Mouse (Mus musculus) CH12.LX (cell line): ENCODE measurements around the gene Dennd2a. TPM values are rescaled to one million over a fixed set of nuclear protein-coding genes. Genes with fewer than 3 reads are reported as not detected.

Experiments used
- DNase-seq: peaks from one replicate; pipeline ENCODE4 v3.0.0-alpha.2; 2013; ENCODE audit errors: extremely low read depth
- H3K27ac ChIP-seq: 2 replicates; pipeline ENCODE4 v1.5.1; 2012; ENCODE audit warnings: low read depth, mild to moderate bottlenecking, control low read depth, moderate library complexity; ENCODE audit not compliant: insufficient read depth
- H3K27me3 ChIP-seq: replicated peaks from 2 replicates; pipeline ENCODE3; 2012; ENCODE audit warnings: inconsistent platforms
- H3K36me3 ChIP-seq, 2 experiments: replicated peaks in 1 of 2; 2 replicates each; pipeline versions ENCODE3 to v1.6.1; 2012; ENCODE audit warnings: inconsistent platforms in 1 of 2, low read length in 1 of 2, mild to moderate bottlenecking in 1 of 2, mixed read lengths in 1 of 2, moderate library complexity in 1 of 2; ENCODE audit not compliant: control insufficient read depth in 1 of 2, insufficient read depth in 1 of 2
- H3K4me1 ChIP-seq, 2 experiments: 2 replicates each; pipeline ENCODE4 v1.6.1; 2012; ENCODE audit warnings: inconsistent platforms in 1 of 2, moderate library complexity in 1 of 2; ENCODE audit not compliant: insufficient read depth in 2 of 2, control insufficient read depth in 1 of 2
- H3K4me2 ChIP-seq: 2 replicates; pipeline ENCODE4 v1.6.1; 2012; ENCODE audit warnings: low read depth, mild to moderate bottlenecking, control low read depth; ENCODE audit not compliant: poor library complexity, insufficient read depth, severe bottlenecking
- H3K4me3 ChIP-seq, 3 experiments: fragments of 150-350 bp in 1 of 3; sonication (generic) in 1 of 3; replicated peaks in 1 of 3; 2 replicates each; pipeline versions ENCODE3 to v1.5.1; 2011 to 2012; ENCODE audit warnings: low read depth in 2 of 3, low read length in 2 of 3, mild to moderate bottlenecking in 2 of 3, moderate library complexity in 2 of 3, control low read depth in 1 of 3, improper control_type of control experiment in 1 of 3, inconsistent platforms in 1 of 3, mixed read lengths in 1 of 3; ENCODE audit not compliant: poor library complexity in 1 of 3
- H3K79me2 ChIP-seq: replicated peaks from 2 replicates; pipeline ENCODE4 v1.6.1; 2012; ENCODE audit warnings: mild to moderate bottlenecking, moderate library complexity; ENCODE audit not compliant: control insufficient read depth, poor library complexity, insufficient read depth, severe bottlenecking; ENCODE audit errors: extremely low read depth
- H3K9ac ChIP-seq: 2 replicates; pipeline ENCODE4 v1.6.1; 2012; ENCODE audit warnings: low read depth, mild to moderate bottlenecking, control low read depth, moderate library complexity; ENCODE audit not compliant: insufficient read depth
- H3K9me3 ChIP-seq: replicated peaks from 2 replicates; pipeline ENCODE3; 2012; ENCODE audit warnings: low read length, inconsistent platforms, mixed read lengths
- BHLHE40 ChIP-seq: IDR thresholded peaks from 2 replicates; pipeline ENCODE4 v1.6.1; 2011; ENCODE audit warnings: mild to moderate bottlenecking, low read depth, low read length, improper control_type of control experiment
- CHD1 ChIP-seq: IDR thresholded peaks from 2 replicates; pipeline ENCODE4 v1.6.1; 2012; ENCODE audit warnings: low read depth, low read length, improper control_type of control experiment, inconsistent platforms
- CTCF ChIP-seq, 2 experiments: IDR thresholded peaks in 1 of 2; conservative IDR thresholded peaks in 1 of 2; 2 replicates each; pipeline ENCODE4 v1.5.1; 2011 to 2012; ENCODE audit warnings: low read depth in 2 of 2, low read length in 2 of 2, improper control_type of control experiment in 1 of 2, inconsistent platforms in 1 of 2, mild to moderate bottlenecking in 1 of 2, moderate library complexity in 1 of 2
- ETS1 ChIP-seq: conservative IDR thresholded peaks from 2 replicates; pipeline ENCODE4 v1.6.1; 2012; ENCODE audit warnings: low read depth, mild to moderate bottlenecking, inconsistent platforms, low read length, improper control_type of control experiment, moderate library complexity
- GABPA ChIP-seq: IDR thresholded peaks from 2 replicates; pipeline ENCODE4 v1.6.1; 2012; ENCODE audit warnings: low read depth, low read length, improper control_type of control experiment, inconsistent platforms; ENCODE audit not compliant: insufficient replicate concordance
- MAZ ChIP-seq: IDR thresholded peaks from 2 replicates; pipeline ENCODE4 v1.6.1; 2012; ENCODE audit warnings: low read depth, mild to moderate bottlenecking, inconsistent platforms, low read length, improper control_type of control experiment, moderate library complexity
- MYC ChIP-seq: IDR thresholded peaks from 2 replicates; pipeline ENCODE4 v1.6.1; 2011; ENCODE audit warnings: low read depth, mild to moderate bottlenecking, improper control_type of control experiment, low read length
- NELFE ChIP-seq: IDR thresholded peaks from 2 replicates; pipeline ENCODE4 v1.6.1; 2011; ENCODE audit warnings: low read depth, low read length, improper control_type of control experiment
- NRF1 ChIP-seq: IDR thresholded peaks from 2 replicates; pipeline ENCODE4 v1.6.1; 2014; ENCODE audit warnings: low read depth, mild to moderate bottlenecking, inconsistent platforms, low read length, improper control_type of control experiment, moderate library complexity
- PAX5 ChIP-seq: IDR thresholded peaks from 2 replicates; pipeline ENCODE4 v1.6.1; 2012; ENCODE audit warnings: low read length, inconsistent platforms, mixed read lengths
- SIN3A ChIP-seq: IDR thresholded peaks from 2 replicates; pipeline ENCODE4 v1.6.1; 2012; ENCODE audit warnings: low read length, improper control_type of control experiment, inconsistent platforms
- SMC3 ChIP-seq: IDR thresholded peaks from 2 replicates; pipeline ENCODE4 v1.6.1; 2011; ENCODE audit warnings: low read depth, low read length, improper control_type of control experiment
- TCF12 ChIP-seq: IDR thresholded peaks from 2 replicates; pipeline ENCODE4 v1.6.1; 2014; ENCODE audit warnings: low read depth, mild to moderate bottlenecking, inconsistent platforms, low read length, improper control_type of control experiment
- ZC3H11A ChIP-seq: IDR thresholded peaks from 2 replicates; pipeline ENCODE4 v1.6.1; 2012; ENCODE audit warnings: low read depth, mild to moderate bottlenecking, inconsistent platforms, low read length, improper control_type of control experiment
- ZNF384 ChIP-seq: IDR thresholded peaks from 2 replicates; pipeline ENCODE4 v1.6.1; 2012; ENCODE audit warnings: low read depth, low read length, improper control_type of control experiment, inconsistent platforms
- dilution Hi-C: fragments of 300-500 bp; cut with MboI; formaldehyde crosslinking; loops from 2 replicates; pipeline ENCODE4 v1.14.3; 2020; ENCODE audit warnings: low sequenced_read_pairs; ENCODE audit not compliant: extremely low pct_unique_long_range_greater_than_20kb, extremely low pct_ligation_motif_present
- in situ Hi-C: fragments of 300-500 bp; cut with MboI; formaldehyde crosslinking; loops from 3 replicates; pipeline ENCODE4 v1.14.3; 2019; ENCODE audit warnings: low sequenced_read_pairs, low pct_ligation_motif_present, low pct_unique_long_range_greater_than_20kb, mixed read lengths
- polyA plus RNA-seq: library from polyadenylated mRNA; unstranded; fragments of >175 nt; gene quantifications from 2 replicates; pipeline ENCODE4 v1.2.1, GENCODE M21; 2012; ENCODE audit warnings: low read depth; ENCODE audit not compliant: insufficient read length
- total RNA-seq, 2 experiments: library from RNA; depleted of rRNA; stranded (reverse); fragments of 300-350 nt in 1 of 2; fragments of >200 nt in 1 of 2; gene quantifications; 2 replicates each; pipeline ENCODE4 v1.2.3; 2012 to 2014

Gene Dennd2a
- total and polyA plus RNA-seq, 3 experiments: 3.7 to 10.6 (median 9.1) TPM

DNA sequence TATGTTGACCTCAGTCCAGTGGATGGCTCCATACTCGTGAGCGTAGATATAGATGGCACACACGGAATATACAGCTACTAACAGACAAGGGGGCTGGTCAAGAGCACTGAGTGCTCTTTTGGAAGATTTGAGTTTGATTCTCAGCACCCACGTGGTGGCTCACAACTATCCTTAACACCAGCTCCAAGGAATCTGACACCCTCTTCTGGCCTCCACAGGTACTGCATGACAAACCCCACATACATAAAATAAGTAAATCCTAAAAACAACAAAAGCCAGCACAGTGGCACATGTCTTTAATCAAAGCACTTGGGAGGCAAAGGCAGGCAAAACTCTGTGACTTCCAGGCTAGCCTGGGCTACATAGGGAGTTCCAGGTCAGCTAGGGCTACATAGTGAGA lies 74.0 kb downstream of the Dennd2a start:
- H3K9me3 ChIP-seq: peaks cover 4% of the 10 kb centered on the region
- H3K27ac ChIP-seq: no peak overlapping the region
- no peak for DNase-seq
- no peak overlapping the region for H3K4me2 ChIP-seq
- H3K4me3 ChIP-seq: no peak overlapping the region
- dilution Hi-C loops (no loop called here), in situ Hi-C loops (no loop called here)
- peaks cover 0 to 4% of the 10 kb centered on the region in 2 experiments; a peak in 1 of 4 replicates for H3K4me1 ChIP-seq
- H3K9ac ChIP-seq: no peak overlapping the region
- no peak for TF ChIP-seq ETS1
- no peak for TF ChIP-seq SMC3
- TF ChIP-seq ZNF384: no peak
- TF ChIP-seq NRF1: no peak
- TF ChIP-seq MAZ: no peak
- TF ChIP-seq TCF12: no peak
- no peak for TF ChIP-seq CHD1
- TF ChIP-seq CTCF (conservative IDR thresholded peaks at IDR 0.05 in 1 of 2, IDR thresholded peaks at IDR 0.05 in 1 of 2; ENCODE audit: low read depth in 2 of 2, low read length in 2 of 2): peak in 1 of 2 experiments; percentile 21; a peak in 1 of 4 replicates
- H3K27me3 ChIP-seq: no peaks in the 10 kb centered on the region
- H3K79me2 ChIP-seq: no peaks in the 10 kb centered on the region
- H3K36me3 ChIP-seq: peaks cover 56 to 82% of the 10 kb centered on the region in 2 experiments

DNA sequence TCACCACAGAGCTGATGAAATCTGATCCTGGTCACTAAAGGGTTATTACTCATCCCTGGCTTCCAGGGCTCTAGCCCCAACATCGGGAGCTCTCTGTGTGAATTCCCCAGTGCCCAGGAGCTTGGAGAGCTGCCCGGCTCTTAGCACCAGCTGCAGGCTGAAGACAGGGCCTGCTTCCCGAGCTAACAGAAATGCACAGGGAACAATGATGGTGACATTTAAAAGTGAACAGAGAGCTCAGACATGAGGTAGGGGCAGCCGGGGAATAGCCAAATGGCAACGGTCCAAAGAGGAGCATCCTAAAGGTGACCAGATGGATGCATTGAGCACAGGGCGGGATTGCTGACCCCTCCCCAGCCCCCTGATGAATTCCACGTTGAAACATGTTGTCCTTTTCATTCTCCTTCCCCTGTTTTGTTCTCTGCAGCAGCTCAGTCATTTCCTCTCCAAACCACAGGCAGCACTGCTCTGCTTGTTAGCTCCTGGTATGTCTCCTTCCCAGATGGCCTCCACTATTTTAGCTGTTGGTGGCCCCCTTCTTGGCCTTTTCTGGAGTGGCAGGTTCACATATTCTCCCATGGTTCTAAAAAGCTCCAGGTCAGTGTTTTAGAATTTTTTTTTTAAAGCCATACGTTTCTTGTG lies 79.0 kb downstream of the Dennd2a start:
- no peak for DNase-seq
- TF ChIP-seq SIN3A (no peak), ZC3H11A (no peak), ZNF384 (no peak), MYC (no peak), BHLHE40 (no peak), GABPA (no peak), MAZ (no peak), PAX5 (no peak), NELFE (no peak), CTCF (conservative IDR thresholded peaks at IDR 0.05 in 1 of 2, IDR thresholded peaks at IDR 0.05 in 1 of 2; ENCODE audit: low read depth in 2 of 2, low read length in 2 of 2) (no peak)
- Histone ChIP-seq H3K4me3 (no peak overlapping the region), H3K36me3 (peaks cover 56 to 84% of the 10 kb centered on the region in 2 experiments), H3K27me3 (no peaks in the 10 kb centered on the region), H3K9me3 (peaks cover 2% of the 10 kb centered on the region), H3K4me1 (peaks cover 0 to 4% of the 10 kb centered on the region in 2 experiments; a peak in 2 of 4 replicates), H3K27ac (no peak overlapping the region), H3K4me2 (no peak overlapping the region), H3K79me2 (no peaks in the 10 kb centered on the region), H3K9ac (no peak overlapping the region)
- dilution Hi-C loops: no loop called here
- in situ Hi-C loops: no loop called here
